In the genomic region with DNA sequence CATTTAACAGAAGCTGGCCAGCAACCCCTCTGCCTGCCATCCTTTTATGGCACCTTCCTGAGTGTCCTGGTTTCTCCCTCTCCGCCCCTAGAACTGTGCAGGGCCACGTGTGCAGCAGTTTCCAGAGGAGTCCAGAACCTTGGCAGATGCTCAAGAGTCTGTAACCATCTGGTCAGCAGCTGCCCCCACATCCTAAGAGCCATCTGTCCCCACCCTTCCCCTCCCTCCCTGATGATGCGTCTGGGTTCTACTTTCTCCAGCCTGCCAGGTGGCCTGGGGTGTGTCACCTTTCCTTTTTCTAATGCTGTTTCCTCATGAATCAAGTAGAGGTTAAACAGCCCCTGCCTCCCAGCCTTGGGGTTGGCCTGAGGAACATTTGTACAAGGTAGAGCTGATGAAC, we compare ENCODE assay signal across 12 mouse cellular contexts. TPM values are rescaled to one million over a fixed set of nuclear protein-coding genes. Genes with fewer than 3 reads are reported as not detected.
DNase-seq lines count a peak whose midpoint lies in the region; TF ChIP-seq lines count a peak whose summit lies in the region.
"Had no signal": no experiment of that assay in that cellular context is flagged by ENCODE, and none has a peak within 500 bp of the region (broad histone marks: within the 10 kb centered on the region; RNA-seq: fewer than 3 reads in every experiment).

No protein-coding gene starts in this region.

- H3K4me3 ChIP-seq in E14TG2a.4 (replicated peaks; ENCODE audit: low read length), result peak overlapping the region; percentile 50
- H3K4me3 ChIP-seq: layer of hippocampus, adult 2 months; lung, embryonic 15.5 days had no signal

- H3K9me3 ChIP-seq in E14TG2a.4 (ENCODE audit: low read length), result no peaks in the 10 kb centered on the region
- H3K9me3 ChIP-seq: lung, embryonic 15.5 days; megakaryocyte, embryonic 14.5 days had no signal

- intact Hi-C loops in left cerebral cortex, postnatal 4 days (cut with DNase I), result no loop called here

- DNase-seq in left cerebral cortex, adult 18-20 months (ENCODE audit: low spot score in 2 of 2), result peak; percentile 41 to 44
- no peak for DNase-seq in left cerebral cortex, postnatal 4 days
- peak; percentile 85 for DNase-seq in 416B (ENCODE audit: low read depth)
- DNase-seq in naive thymus-derived CD4-positive, alpha-beta T cell, adult 2 months (ENCODE audit: low read depth), result peak; percentile 28
- no peak for DNase-seq in cerebellum, adult 8-10 months
- DNase-seq in left cerebral cortex, adult 11 months (ENCODE audit: low spot score), result no peak
- DNase-seq: cerebellum, adult 9-10 months; kidney, adult 9 months had no signal

- H3K27me3 ChIP-seq in E14TG2a.4 (ENCODE audit: insufficient read depth, low read length), result no peaks in the 10 kb centered on the region
- H3K27me3 ChIP-seq: lung, embryonic 15.5 days; megakaryocyte, embryonic 14.5 days had no signal

- H3K36me3 ChIP-seq in E14TG2a.4 (ENCODE audit: insufficient read depth, low read length), result peaks cover 32% of the 10 kb centered on the region
- H3K36me3 ChIP-seq: lung, embryonic 15.5 days had no signal

- no peak for TF ChIP-seq CTCF in E14TG2a.4 (conservative IDR thresholded peaks at IDR 0.05; ENCODE audit: low read length)

- H3K4me1 ChIP-seq in E14TG2a.4 (replicated peaks; ENCODE audit: low read depth, low read length), result peaks cover 99% of the 10 kb centered on the region

RNA-seq across cellular contexts. Expression of a gene that starts 6.3 kb away (rescaled TPM):
- 100 to 1,000 TPM; 200 to 222 TPM for total RNA-seq in left cerebral cortex, adult 18-20 months (2021)
- 100 to 1,000 TPM; 214 to 231 TPM for total RNA-seq in left cerebral cortex, postnatal 4 days (2021)

RNA-seq across cellular contexts. Expression of a gene that starts 19.9 kb away (rescaled TPM):
- total RNA-seq in left cerebral cortex, adult 18-20 months (2021), result 10 to 100 TPM; 31.7 to 38.4 TPM
- 10 to 100 TPM; 16.9 to 24.0 TPM for total RNA-seq in left cerebral cortex, postnatal 4 days (2021)

RNA-seq across cellular contexts. Expression of a gene that starts 27.4 kb away (rescaled TPM):
- 1 to 10 TPM; 2.7 to 4.1 TPM for total RNA-seq in left cerebral cortex, adult 18-20 months (2021)
- 1 to 10 TPM; 1.1 to 1.6 TPM for total RNA-seq in left cerebral cortex, postnatal 4 days (2021)

Comparison
In these comparisons a context has a peak if more than half of its experiments do, and no peak if none do; other contexts are left out.
1. DNase-seq: peak in left cerebral cortex, adult 18-20 months (2 of 2), 416B (single experiment) and naive thymus-derived CD4-positive, alpha-beta T cell, adult 2 months (single experiment); none in left cerebral cortex, postnatal 4 days (single experiment), cerebellum, adult 8-10 months (single experiment) and left cerebral cortex, adult 11 months (single experiment).